Mouse (Mus musculus) thymus, postnatal 25 days (tissue): ENCODE results near the gene Olfr728.

Experiments
- DNase-seq: peaks from one replicate; pipeline ENCODE4 v3.0.0; 2022

Olfr728 gene

GRCm38 (mm10) chr14:50142580-50142979 is at the start of gene Olfr728:
Olfr728 (minus strand) TSS chr14:50142680.
- no peak for DNase-seq

DNA sequence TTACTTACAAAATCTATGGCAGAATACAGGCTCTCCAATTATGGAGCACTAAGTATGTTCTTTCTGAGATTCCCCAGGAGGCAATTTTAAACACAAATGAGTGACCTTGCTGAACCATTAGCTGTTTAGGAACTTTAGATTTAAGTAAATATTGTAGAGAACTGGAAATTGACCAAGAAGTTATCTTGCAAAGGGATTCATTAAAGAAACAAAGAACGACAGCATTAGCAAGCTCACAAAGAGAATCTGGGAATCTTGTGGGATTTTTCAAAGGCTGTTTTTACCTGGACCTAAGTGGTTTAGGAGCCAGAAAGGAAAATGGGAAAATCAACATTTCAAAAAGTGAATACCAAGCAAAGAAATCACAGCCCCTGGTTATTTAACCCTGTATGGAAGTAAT is 45.6 kb upstream of the Olfr728 start, which contains the start of gene Olfr730:
Gene Olfr730 (minus strand): TSS at position 101 of the 400 bp plus-strand sequence.
- no peak for DNase-seq

GRCm38 (mm10) chr14:50152810-50153209 is 10.3 kb upstream of the Olfr728 start, which contains the start of gene Olfr729:
Olfr729 (minus strand) TSS chr14:50152910.
- DNase-seq: no peak

- DNase-seq: no peak
Measured at GRCm38 (mm10) chr14:50122886-50123285, 19.6 kb downstream of the Olfr728 start, which contains the start of gene Olfr727. Olfr727 (plus strand) TSS chr14:50123186.

DNA sequence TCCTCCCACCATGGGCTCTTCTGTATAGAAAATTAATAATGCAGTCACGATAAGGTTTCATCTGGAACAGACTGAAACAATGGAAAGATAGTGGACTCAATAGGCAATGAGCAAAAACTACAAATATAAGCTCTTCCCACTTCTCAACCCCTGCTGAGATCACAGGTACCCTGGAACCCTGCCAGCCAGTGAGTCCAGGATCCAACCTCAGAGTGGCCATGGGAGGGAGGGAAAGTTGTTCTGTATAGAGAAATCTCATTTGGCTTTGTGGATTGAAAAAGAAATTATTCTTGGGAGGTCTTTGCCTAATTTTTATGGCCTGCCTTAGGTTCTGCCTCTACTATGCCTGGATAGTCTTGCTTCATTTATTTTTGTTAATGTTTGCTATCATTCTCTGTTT is 51.6 kb downstream of the Olfr728 start, which contains the start of gene Olfr726:
Gene Olfr726 (minus strand): TSS at position 101 of the 400 bp plus-strand sequence.
- no peak for DNase-seq
